Mouse (Mus musculus): Measurements from ENCODE around the gene Pon1. TPM values are rescaled to one million over a fixed set of nuclear protein-coding genes. Genes with fewer than 3 reads are reported as not detected.

Gene Pon1
- polyA plus RNA-seq, 1 experiment from 2014 or later = 0.25 TPM

GRCm38 (mm10) chr6:5186229-5186950 lies 7.4 kb downstream of the Pon1 start:
- H3K36me3 ChIP-seq (ENCODE audit: control insufficient read depth, insufficient read depth) = no peaks in the 10 kb centered on the region

GRCm38 (mm10) chr6:5180645-5181044 lies 13.1 kb downstream of the Pon1 start:
- H3K4me1 ChIP-seq (replicated peaks; ENCODE audit: control insufficient read depth, insufficient read depth, low read length) = peaks cover 7% of the 10 kb centered on the region
- no peak overlapping the region for H3K9ac ChIP-seq (replicated peaks; ENCODE audit: low read depth, low read length)
- no peaks in the 10 kb centered on the region for H3K9me3 ChIP-seq (ENCODE audit: control insufficient read depth, low read length)
- no peak overlapping the region for H3K4me2 ChIP-seq (ENCODE audit: low read length)
- H3K36me3 ChIP-seq (ENCODE audit: control insufficient read depth, insufficient read depth) = no peaks in the 10 kb centered on the region
- no peaks in the 10 kb centered on the region for H3K27me3 ChIP-seq (replicated peaks; ENCODE audit: control insufficient read depth, insufficient read depth, low read length)
- 75% methylated on average over 5 of the region's 5 CpGs for WGBS
- H3K27ac ChIP-seq (ENCODE audit: low read length) = no peak overlapping the region
- H3K4me3 ChIP-seq (replicated peaks; ENCODE audit: low read length) = no peak overlapping the region
- ATAC-seq = no peak

More at GRCm38 (mm10) chr6:5186229-5186950, 7.4 kb downstream of the Pon1 start:
- Histone ChIP-seq H3K27ac (ENCODE audit: low read length) (no peak overlapping the region), H3K27me3 (replicated peaks; ENCODE audit: control insufficient read depth, insufficient read depth, low read length) (no peaks in the 10 kb centered on the region), H3K9me3 (ENCODE audit: control insufficient read depth, low read length) (no peaks in the 10 kb centered on the region), H3K9ac (replicated peaks; ENCODE audit: low read depth, low read length) (no peak overlapping the region), H3K4me3 (replicated peaks; ENCODE audit: low read length) (no peak overlapping the region), H3K4me2 (ENCODE audit: low read length) (no peak overlapping the region), H3K4me1 (replicated peaks; ENCODE audit: control insufficient read depth, insufficient read depth, low read length) (no peaks in the 10 kb centered on the region)
- 82% methylated on average over 7 of the region's 7 CpGs for WGBS
- ATAC-seq = no peak

GRCm38 (mm10) chr6:5179189-5179588 lies 14.6 kb downstream of the Pon1 start:
- Histone ChIP-seq H3K27ac (ENCODE audit: low read length) (no peak overlapping the region), H3K4me3 (replicated peaks; ENCODE audit: low read length) (no peak overlapping the region), H3K4me1 (replicated peaks; ENCODE audit: control insufficient read depth, insufficient read depth, low read length) (peaks cover 7% of the 10 kb centered on the region), H3K4me2 (ENCODE audit: low read length) (no peak overlapping the region), H3K9ac (replicated peaks; ENCODE audit: low read depth, low read length) (no peak overlapping the region), H3K36me3 (ENCODE audit: control insufficient read depth, insufficient read depth) (no peaks in the 10 kb centered on the region), H3K9me3 (ENCODE audit: control insufficient read depth, low read length) (no peaks in the 10 kb centered on the region), H3K27me3 (replicated peaks; ENCODE audit: control insufficient read depth, insufficient read depth, low read length) (no peaks in the 10 kb centered on the region)
- 86% methylated on average over 6 of the region's 6 CpGs for WGBS
- no peak for ATAC-seq

GRCm38 (mm10) chr6:5177967-5178891 lies 15.5 kb downstream of the Pon1 start:
- no peaks in the 10 kb centered on the region for H3K27me3 ChIP-seq (replicated peaks; ENCODE audit: control insufficient read depth, insufficient read depth, low read length)
- peaks cover 7% of the 10 kb centered on the region for H3K4me1 ChIP-seq (replicated peaks; ENCODE audit: control insufficient read depth, insufficient read depth, low read length)
- peak overlapping the region; percentile 20; the same call in 1 of the 2 replicates for H3K9ac ChIP-seq (replicated peaks; ENCODE audit: low read depth, low read length)
- peak; percentile 89 for ATAC-seq
- H3K4me2 ChIP-seq (ENCODE audit: low read length) = peak overlapping the region; percentile 58
- H3K27ac ChIP-seq (ENCODE audit: low read length) = peak overlapping the region; percentile 34; the same call in 1 of the 2 replicates
- H3K36me3 ChIP-seq (ENCODE audit: control insufficient read depth, insufficient read depth) = no peaks in the 10 kb centered on the region
- peak overlapping the region; percentile 36 for H3K4me3 ChIP-seq (replicated peaks; ENCODE audit: low read length)
- 31% methylated on average over 19 of the region's 19 CpGs for WGBS
- H3K9me3 ChIP-seq (ENCODE audit: control insufficient read depth, low read length) = no peaks in the 10 kb centered on the region

GRCm38 (mm10) chr6:5174179-5174812 lies 19.4 kb downstream of the Pon1 start:
- Histone ChIP-seq H3K27ac (ENCODE audit: low read length) (no peak overlapping the region), H3K36me3 (ENCODE audit: control insufficient read depth, insufficient read depth) (no peaks in the 10 kb centered on the region), H3K4me3 (replicated peaks; ENCODE audit: low read length) (no peak overlapping the region), H3K4me2 (ENCODE audit: low read length) (no peak overlapping the region), H3K27me3 (replicated peaks; ENCODE audit: control insufficient read depth, insufficient read depth, low read length) (no peaks in the 10 kb centered on the region), H3K9ac (replicated peaks; ENCODE audit: low read depth, low read length) (no peak overlapping the region), H3K4me1 (replicated peaks; ENCODE audit: control insufficient read depth, insufficient read depth, low read length) (peaks cover 7% of the 10 kb centered on the region), H3K9me3 (ENCODE audit: control insufficient read depth, low read length) (no peaks in the 10 kb centered on the region)
- 90% methylated on average over 10 of the region's 10 CpGs for WGBS
- no peak for ATAC-seq

GRCm38 (mm10) chr6:5172571-5172970 lies 21.2 kb downstream of the Pon1 start:
- ATAC-seq = no peak

GRCm38 (mm10) chr6:5171418-5171817 lies 22.3 kb downstream of the Pon1 start:
- H3K9ac ChIP-seq (replicated peaks; ENCODE audit: low read depth, low read length) = no peak overlapping the region
- no peaks in the 10 kb centered on the region for H3K9me3 ChIP-seq (ENCODE audit: control insufficient read depth, low read length)
- H3K4me2 ChIP-seq (ENCODE audit: low read length) = no peak overlapping the region
- no peaks in the 10 kb centered on the region for H3K27me3 ChIP-seq (replicated peaks; ENCODE audit: control insufficient read depth, insufficient read depth, low read length)
- no peak overlapping the region for H3K27ac ChIP-seq (ENCODE audit: low read length)
- H3K4me1 ChIP-seq (replicated peaks; ENCODE audit: control insufficient read depth, insufficient read depth, low read length) = peaks cover 5% of the 10 kb centered on the region
- H3K4me3 ChIP-seq (replicated peaks; ENCODE audit: low read length) = no peak overlapping the region
- no peak for ATAC-seq
- H3K36me3 ChIP-seq (ENCODE audit: control insufficient read depth, insufficient read depth) = no peaks in the 10 kb centered on the region
- WGBS = 91% methylated on average over 4 of the region's 4 CpGs

More at GRCm38 (mm10) chr6:5172571-5172970, 21.2 kb downstream of the Pon1 start:
- Histone ChIP-seq H3K4me1 (replicated peaks; ENCODE audit: control insufficient read depth, insufficient read depth, low read length) (no peaks in the 10 kb centered on the region; the same call in 1 of the 2 replicates), H3K27me3 (replicated peaks; ENCODE audit: control insufficient read depth, insufficient read depth, low read length) (no peaks in the 10 kb centered on the region), H3K4me3 (replicated peaks; ENCODE audit: low read length) (no peak overlapping the region), H3K9me3 (ENCODE audit: control insufficient read depth, low read length) (no peaks in the 10 kb centered on the region), H3K27ac (ENCODE audit: low read length) (no peak overlapping the region), H3K36me3 (ENCODE audit: control insufficient read depth, insufficient read depth) (no peaks in the 10 kb centered on the region), H3K9ac (replicated peaks; ENCODE audit: low read depth, low read length) (no peak overlapping the region), H3K4me2 (ENCODE audit: low read length) (no peak overlapping the region)
- WGBS = 80% methylated on average over 9 of the region's 9 CpGs

GRCm38 (mm10) chr6:5168158-5168557 lies 25.6 kb downstream of the Pon1 start:
- no peak overlapping the region for H3K27ac ChIP-seq (ENCODE audit: low read length)
- H3K4me2 ChIP-seq (ENCODE audit: low read length) = no peak overlapping the region
- peaks cover 11% of the 10 kb centered on the region for H3K4me1 ChIP-seq (replicated peaks; ENCODE audit: control insufficient read depth, insufficient read depth, low read length)
- no peak overlapping the region for H3K4me3 ChIP-seq (replicated peaks; ENCODE audit: low read length)
- H3K9ac ChIP-seq (replicated peaks; ENCODE audit: low read depth, low read length) = no peak overlapping the region
- H3K36me3 ChIP-seq (ENCODE audit: control insufficient read depth, insufficient read depth) = no peaks in the 10 kb centered on the region
- peak; percentile 35; the same call in 1 of the 2 replicates for ATAC-seq
- WGBS = 40% methylated on average over 9 of the region's 9 CpGs
- H3K27me3 ChIP-seq (replicated peaks; ENCODE audit: control insufficient read depth, insufficient read depth, low read length) = no peaks in the 10 kb centered on the region
- no peaks in the 10 kb centered on the region for H3K9me3 ChIP-seq (ENCODE audit: control insufficient read depth, low read length)
